Mouse (Mus musculus) thymus, adult 2 months (tissue): ENCODE results near the gene G0s2. TPM values are rescaled to one million over a fixed set of nuclear protein-coding genes. Genes with fewer than 3 reads are reported as not detected.
"Not testable (repeated sequence)": the region's sequence is repeated elsewhere in the genome, so short reads cannot be mapped to it uniquely, and the experiment has no call there.

Experiments
- DNase-seq: peaks from one replicate; pipeline ENCODE4 v3.0.0; 2021
- H3K27ac ChIP-seq: fragments of 200-500 bp; 2 replicates; pipeline ENCODE4 v1.5.1; 2012; ENCODE audit warnings: low read length, control low read depth; ENCODE audit not compliant: control insufficient read depth, insufficient read depth
- H3K27me3 ChIP-seq: fragments of 200-500 bp; 2 replicates; pipeline ENCODE4 v1.6.1; 2012; ENCODE audit warnings: mild to moderate bottlenecking, low read length, moderate library complexity, mixed read lengths; ENCODE audit not compliant: control insufficient read depth, insufficient read depth
- H3K36me3 ChIP-seq: fragments of 200-500 bp; 2 replicates; pipeline ENCODE4 v1.6.1; 2012; ENCODE audit warnings: mild to moderate bottlenecking, low read length, moderate library complexity; ENCODE audit not compliant: control insufficient read depth, insufficient read depth
- H3K4me1 ChIP-seq: fragments of 200-500 bp; replicated peaks from 2 replicates; pipeline ENCODE4 v1.6.1; 2012; ENCODE audit warnings: low read length; ENCODE audit not compliant: control insufficient read depth, insufficient read depth
- H3K4me3 ChIP-seq: fragments of 200-500 bp; 2 replicates; pipeline ENCODE4 v1.5.1; 2012; ENCODE audit warnings: mild to moderate bottlenecking, low read length, control low read depth, moderate library complexity; ENCODE audit not compliant: control insufficient read depth, insufficient read depth
- CTCF ChIP-seq: fragments of 200-500 bp; IDR thresholded peaks from 2 replicates; pipeline ENCODE4 v1.5.1; 2012; ENCODE audit warnings: mild to moderate bottlenecking, control low read depth, low read length, moderate library complexity, borderline replicate concordance; ENCODE audit not compliant: control insufficient read depth, poor library complexity, insufficient read depth; ENCODE audit errors: extremely low read depth
- POLR2A ChIP-seq: fragments of 200-500 bp; IDR thresholded peaks from 2 replicates; pipeline ENCODE4 v1.6.1; 2012; ENCODE audit warnings: mild to moderate bottlenecking, low read length, control low read depth, moderate library complexity; ENCODE audit not compliant: control insufficient read depth, poor library complexity, insufficient read depth; ENCODE audit errors: extremely low read depth
- WGBS: fragments of 180-500 bp; shearing (Covaris S2); methylation state at CpG from one replicate; pipeline ENCODE4 v1.1.7; 2018; 5-methylcytosine and 5-hydroxymethylcytosine counted together
- polyA plus RNA-seq: library from polyadenylated mRNA; depleted of rRNA; stranded (reverse); fragments of >200 nt; gene quantifications from 2 replicates; pipeline ENCODE4 v1.2.3, GENCODE M21; 2012

Gene G0s2
- polyA plus RNA-seq, 1 experiment: 61.6 TPM

GRCm38 (mm10) chr1:193290686-193291085 is 17.7 kb upstream of the G0s2 start:
- H3K4me3 ChIP-seq: no peak overlapping the region
- no peaks in the 10 kb centered on the region for H3K27me3 ChIP-seq
- TF ChIP-seq POLR2A (no peak), CTCF (no peak)
- H3K27ac ChIP-seq: no peak overlapping the region
- no peak for DNase-seq
- peaks cover 10% of the 10 kb centered on the region for H3K4me1 ChIP-seq
- no peaks in the 10 kb centered on the region for H3K36me3 ChIP-seq

- Histone ChIP-seq H3K27ac (no peak overlapping the region), H3K4me1 (peaks cover 12% of the 10 kb centered on the region), H3K4me3 (no peak overlapping the region), H3K27me3 (no peaks in the 10 kb centered on the region), H3K36me3 (no peaks in the 10 kb centered on the region)
- TF ChIP-seq POLR2A (no peak), CTCF (no peak)
- DNase-seq: no peak
- WGBS: 97% methylated on average over 5 of the region's 5 CpGs
Observed at GRCm38 (mm10) chr1:193289914-193290313, 16.9 kb upstream of the G0s2 start.

GRCm38 (mm10) chr1:193289076-193289475 is 16.1 kb upstream of the G0s2 start:
- Histone ChIP-seq H3K27me3 (no peaks in the 10 kb centered on the region), H3K27ac (no peak overlapping the region), H3K4me1 (peaks cover 14% of the 10 kb centered on the region), H3K4me3 (no peak overlapping the region), H3K36me3 (no peaks in the 10 kb centered on the region)
- DNase-seq: no peak
- WGBS: 97% methylated on average over 3 of the region's 3 CpGs
- TF ChIP-seq POLR2A (no peak), CTCF (no peak)

GRCm38 (mm10) chr1:193287578-193287977 is 14.6 kb upstream of the G0s2 start:
- H3K4me1 ChIP-seq: peaks cover 14% of the 10 kb centered on the region
- 93% methylated on average over 2 of the region's 2 CpGs for WGBS
- H3K36me3 ChIP-seq: no peaks in the 10 kb centered on the region
- DNase-seq: no peak
- no peak overlapping the region for H3K27ac ChIP-seq
- no peak for TF ChIP-seq POLR2A
- no peak for TF ChIP-seq CTCF
- H3K4me3 ChIP-seq: no peak overlapping the region
- no peaks in the 10 kb centered on the region for H3K27me3 ChIP-seq

- peak overlapping the region; percentile 97 for H3K27ac ChIP-seq
- WGBS: 18% methylated on average over 3 of the region's 3 CpGs
Observed at GRCm38 (mm10) chr1:193285766-193286325, 12.8 kb upstream of the G0s2 start.

GRCm38 (mm10) chr1:193284228-193284779 is 11.3 kb upstream of the G0s2 start:
- Histone ChIP-seq H3K4me3 (no peak overlapping the region), H3K27me3 (no peaks in the 10 kb centered on the region), H3K4me1 (peaks cover 27% of the 10 kb centered on the region), H3K36me3 (no peaks in the 10 kb centered on the region), H3K27ac (no peak overlapping the region)
- no peak for DNase-seq
- WGBS: 95% methylated on average over 7 of the region's 7 CpGs
- TF ChIP-seq POLR2A: no peak

More at GRCm38 (mm10) chr1:193285766-193286325, 12.8 kb upstream of the G0s2 start:
- peak; percentile 58 for DNase-seq
- H3K27me3 ChIP-seq, H3K4me3 ChIP-seq, H3K36me3 ChIP-seq: not testable (repeated sequence)
- H3K4me1 ChIP-seq: peaks cover 14% of the 10 kb centered on the region

- 94% methylated on average over 2 of the region's 2 CpGs for WGBS
- Histone ChIP-seq H3K4me3 (no peak overlapping the region), H3K27me3 (no peaks in the 10 kb centered on the region), H3K36me3 (no peaks in the 10 kb centered on the region), H3K4me1 (peaks cover 26% of the 10 kb centered on the region), H3K27ac (no peak overlapping the region)
- TF ChIP-seq POLR2A (no peak), CTCF (no peak)
- DNase-seq: no peak
Observed at GRCm38 (mm10) chr1:193281344-193281743, 8.3 kb upstream of the G0s2 start.
